Mouse (Mus musculus): Measurements from ENCODE around the gene Vamp9. TPM values are rescaled to one million over a fixed set of nuclear protein-coding genes. Genes with fewer than 3 reads are reported as not detected.

Vamp9 gene
- total RNA-seq, 2 experiments from 2014 or later: not detected

Other genes with a start within 250 kb of the Vamp9 start
- gene Rasgef1b, start 177.2 kb upstream of the Vamp9 start, total RNA-seq (2021): 10 to 100 TPM; 43.0 to 47.7 TPM
- 100 to 1,000 TPM; 366 to 370 TPM for gene Hnrnpd, start 72.7 kb downstream of the Vamp9 start, total RNA-seq (2021)
- gene 4930524J08Rik, start 72.8 kb downstream of the Vamp9 start, total RNA-seq (2021): 1 to 10 TPM; 3.0 to 4.3 TPM
- 100 to 1,000 TPM; 259 to 272 TPM for gene Hnrnpdl, start 133.4 kb downstream of the Vamp9 start, total RNA-seq (2021)
- 10 to 100 TPM; 53.3 to 54.6 TPM for gene Enoph1, start 133.7 kb downstream of the Vamp9 start, total RNA-seq (2021)